In genomic region chr13:60684050-60684760, GRCm38 (mm10) we compare ENCODE assay signal across 9 mouse cellular contexts.
A peak's percentile ranks its signal among the peaks of the same experiment; 100 is the strongest.
DNase-seq lines count a peak whose midpoint lies in the region; ATAC-seq and TF ChIP-seq lines count a peak whose summit lies in the region.
"Had no signal": no experiment of that assay in that cellular context is flagged by ENCODE, and none has a peak within 500 bp of the region (broad histone marks: within the 10 kb centered on the region; RNA-seq: fewer than 3 reads in every experiment).

No protein-coding gene starts in this region.

- H3K9me3 ChIP-seq in heart, embryonic 11.5 days (replicated peaks; ENCODE audit: control insufficient read depth, low read length): no peaks in the 10 kb centered on the region
- H3K9me3 ChIP-seq in forebrain, embryonic 15.5 days: no peaks in the 10 kb centered on the region
- no peaks in the 10 kb centered on the region for H3K9me3 ChIP-seq in lung, embryonic 14.5 days (ENCODE audit: low read depth, low read length)
- H3K9me3 ChIP-seq: midbrain, embryonic 12.5 days had no signal

- 45% methylated on average over 10 of the region's 10 CpGs for WGBS in heart, embryonic 11.5 days (ENCODE audit: insufficient replicate concordance)
- 43% methylated on average over 10 of the region's 10 CpGs for WGBS in forebrain, embryonic 15.5 days
- WGBS in kidney, adult 2 months: 27% methylated on average over 10 of the region's 10 CpGs
- 43% methylated on average over 10 of the region's 10 CpGs for WGBS in lung, embryonic 14.5 days

- H3K4me1 ChIP-seq in heart, embryonic 11.5 days (ENCODE audit: control insufficient read depth, insufficient read depth, low read length): peaks cover 31% of the 10 kb centered on the region
- H3K4me1 ChIP-seq in forebrain, embryonic 15.5 days: peaks cover 48% of the 10 kb centered on the region
- peaks cover 28% of the 10 kb centered on the region for H3K4me1 ChIP-seq in kidney, adult 2 months (ENCODE audit: control insufficient read depth, insufficient read depth, low read length)
- peaks cover 23% of the 10 kb centered on the region for H3K4me1 ChIP-seq in lung, embryonic 14.5 days (ENCODE audit: insufficient read depth)

- ATAC-seq in heart, embryonic 11.5 days (replicated peaks; ENCODE audit: insufficient number of reproducible peaks, low FRiP score, low TSS enrichment): no peak
- ATAC-seq in forebrain, embryonic 15.5 days (replicated peaks): no peak
- ATAC-seq in lung, embryonic 14.5 days (ENCODE audit: insufficient read depth): peak; percentile 20; the same call in 1 of the 2 replicates

- peak overlapping the region; percentile 29; the same call in 1 of the 2 replicates for H3K27ac ChIP-seq in heart, embryonic 11.5 days (ENCODE audit: low read depth, low read length)
- H3K27ac ChIP-seq in forebrain, embryonic 15.5 days (replicated peaks): peak overlapping the region; percentile 80
- H3K27ac ChIP-seq in kidney, adult 2 months (ENCODE audit: insufficient read depth, low read depth, low read length): peak overlapping the region; percentile 14
- peak overlapping the region; percentile 54 for H3K27ac ChIP-seq in lung, embryonic 14.5 days (ENCODE audit: low read depth)

- no peak for TF ChIP-seq POLR2A in kidney, adult 2 months (IDR thresholded peaks at IDR 0.05; ENCODE audit: low read depth, low read length)

- no peak overlapping the region for H3K4me3 ChIP-seq in heart, embryonic 11.5 days (ENCODE audit: low read depth, low read length)
- H3K4me3 ChIP-seq in forebrain, embryonic 15.5 days: no peak overlapping the region
- H3K4me3 ChIP-seq in kidney, adult 2 months (ENCODE audit: insufficient read depth, low read depth, low read length): no peak overlapping the region
- no peak overlapping the region for H3K4me3 ChIP-seq in lung, embryonic 14.5 days (ENCODE audit: low read depth, low read length)
- H3K4me3 ChIP-seq: midbrain, embryonic 12.5 days had no signal

- H3K4me2 ChIP-seq in heart, embryonic 11.5 days: no peak overlapping the region
- no peak overlapping the region for H3K4me2 ChIP-seq in forebrain, embryonic 15.5 days (replicated peaks)
- H3K4me2 ChIP-seq in lung, embryonic 14.5 days: no peak overlapping the region
- H3K4me2 ChIP-seq: midbrain, embryonic 12.5 days had no signal

- intact Hi-C loops in heart, postnatal 36 days (cut with DNase I): no loop called here

- no peaks in the 10 kb centered on the region for H3K36me3 ChIP-seq in heart, embryonic 11.5 days (ENCODE audit: control insufficient read depth, insufficient read depth, low read length)
- no peaks in the 10 kb centered on the region for H3K36me3 ChIP-seq in forebrain, embryonic 15.5 days
- H3K36me3 ChIP-seq in kidney, adult 2 months (ENCODE audit: control insufficient read depth, insufficient read depth, low read length): no peaks in the 10 kb centered on the region; the same call in 1 of the 2 replicates
- no peaks in the 10 kb centered on the region for H3K36me3 ChIP-seq in lung, embryonic 14.5 days (ENCODE audit: insufficient read depth)
- H3K36me3 ChIP-seq: midbrain, embryonic 12.5 days had no signal

- DNase-seq in heart, postnatal 36 days: no peak
- DNase-seq in kidney, adult 2 months: peak; percentile 74
- peak; percentile 73 for DNase-seq in lung, embryonic 14.5 days
- DNase-seq in urinary bladder, postnatal 25 days (ENCODE audit: low spot score): no peak
- DNase-seq in thymus, postnatal 10 days (ENCODE audit: low spot score in 2 of 2): no peak
- no peak for DNase-seq in cerebellum, adult 9-10 months

- peak overlapping the region; percentile 24; the same call in 1 of the 2 replicates for H3K9ac ChIP-seq in heart, embryonic 11.5 days (ENCODE audit: low read depth, low read length)
- no peak overlapping the region for H3K9ac ChIP-seq in forebrain, embryonic 15.5 days (replicated peaks)
- H3K9ac ChIP-seq in lung, embryonic 14.5 days: no peak overlapping the region
- H3K9ac ChIP-seq: midbrain, embryonic 12.5 days had no signal

- no peaks in the 10 kb centered on the region for H3K27me3 ChIP-seq in heart, embryonic 11.5 days (ENCODE audit: control insufficient read depth, insufficient read depth, low read length)
- H3K27me3 ChIP-seq in forebrain, embryonic 15.5 days: no peaks in the 10 kb centered on the region
- H3K27me3 ChIP-seq in kidney, adult 2 months (replicated peaks; ENCODE audit: control insufficient read depth, insufficient read depth, low read length): no peaks in the 10 kb centered on the region
- no peaks in the 10 kb centered on the region for H3K27me3 ChIP-seq in lung, embryonic 14.5 days (ENCODE audit: insufficient read depth, low read length)
- H3K27me3 ChIP-seq: midbrain, embryonic 12.5 days had no signal

- TF ChIP-seq CTCF in kidney, adult 2 months (conservative IDR thresholded peaks at IDR 0.05; ENCODE audit: insufficient read depth, insufficient read length, low read depth, low read length): no peak
- TF ChIP-seq CTCF in lung, embryonic 14.5 days (IDR thresholded peaks at IDR 0.05; ENCODE audit: low read depth): no peak

Comparison
In these comparisons a context has a peak if more than half of its experiments do, and no peak if none do; other contexts are left out.
1. H3K27ac ChIP-seq: peak in every context shown above with its lines; median percentile 80 in forebrain, embryonic 15.5 days; 54 in lung, embryonic 14.5 days; 29 in heart, embryonic 11.5 days; 14 in kidney, adult 2 months.
2. DNase-seq: peak in kidney, adult 2 months (single experiment) and lung, embryonic 14.5 days (single experiment); none in heart, postnatal 36 days (0 of 2), urinary bladder, postnatal 25 days (single experiment), thymus, postnatal 10 days (0 of 2) and cerebellum, adult 9-10 months (single experiment).